Mouse (Mus musculus) cerebellum, adult 2 months (tissue): ENCODE results near the gene Mllt1.

Source experiments
- CTCF ChIP-seq: fragments of 200-500 bp; IDR thresholded peaks from 2 replicates; pipeline ENCODE4 v1.5.1; 2011; ENCODE audit warnings: low read depth, mild to moderate bottlenecking, control low read depth, low read length, moderate library complexity, borderline replicate concordance; ENCODE audit not compliant: insufficient read depth
- POLR2A ChIP-seq: fragments of 200-500 bp; IDR thresholded peaks from 2 replicates; pipeline ENCODE4 v1.6.1; 2011; ENCODE audit warnings: low read length, control low read depth, borderline replicate concordance; ENCODE audit not compliant: insufficient read depth

GRCm38 (mm10) chr17:56962642-56963405 lies 27.6 kb upstream of the Mllt1 start:
- no peak for TF ChIP-seq CTCF
- no peak for TF ChIP-seq POLR2A
